Mouse (Mus musculus) adipose tissue, adult 10 weeks (tissue): Measurements from ENCODE around the gene Magea1. TPM values are rescaled to one million over a fixed set of nuclear protein-coding genes. Genes with fewer than 3 reads are reported as not detected.

Experiments used
- polyA plus RNA-seq: library from polyadenylated mRNA; stranded (reverse); fragments of 350-450 nt; fragmentation: Illumina TruSeq; extraction: RNeasy Lipid Tissue Mini Kit (QIAGEN cat#74804); gene quantifications from one replicate; pipeline ENCODE4 v1.2.3, GENCODE M21; 2014; ENCODE audit warnings: low read depth, low replicate concordance

Magea1 gene
- not detected for polyA plus RNA-seq

DNA sequence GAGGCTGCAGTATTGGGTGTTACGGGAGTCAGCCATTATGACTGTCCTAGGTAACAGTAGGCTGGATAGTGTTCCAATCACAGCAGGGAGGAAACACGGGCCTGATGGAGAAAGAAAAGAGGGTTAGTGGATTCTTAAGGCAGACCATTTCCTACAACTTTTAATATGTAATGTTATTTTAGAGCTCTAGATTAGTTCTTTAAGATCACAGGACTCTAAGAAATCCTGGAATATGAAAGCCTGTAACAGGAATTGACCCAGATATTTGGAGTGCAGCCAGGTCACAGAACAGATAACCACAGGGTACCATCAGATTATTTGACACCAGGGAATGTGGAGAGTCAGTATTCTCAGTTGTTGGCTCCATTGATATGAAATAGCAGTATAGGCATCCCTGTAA is at the start of gene Magea1:
TSS of gene Magea1 (minus strand) at position 101 of the 400 bp plus-strand sequence.

DNA sequence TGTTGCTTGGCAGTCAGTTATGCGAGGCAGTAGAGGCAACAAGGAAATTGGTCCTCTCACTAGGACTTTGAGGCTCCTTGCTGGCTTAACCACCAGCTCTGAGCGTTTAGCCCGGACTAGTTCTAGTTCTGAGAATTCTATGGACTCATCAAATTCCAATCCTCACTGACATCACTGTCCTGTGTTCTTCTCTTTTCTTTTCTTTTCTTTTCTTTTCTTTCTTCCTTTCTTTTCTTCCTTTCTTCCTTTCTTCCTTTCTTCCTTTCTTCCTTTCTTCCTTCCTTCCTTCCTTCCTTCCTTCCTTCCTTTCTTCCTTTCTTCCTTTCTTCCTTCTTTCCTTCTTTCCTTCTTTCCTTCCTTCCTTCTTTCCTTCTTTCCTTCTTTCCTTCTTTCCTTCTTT is 38.7 kb upstream of the Magea1 start, which contains the start of gene Cldn34b2:
TSS of gene Cldn34b2 (minus strand) at position 101 of the 400 bp plus-strand sequence.

DNA sequence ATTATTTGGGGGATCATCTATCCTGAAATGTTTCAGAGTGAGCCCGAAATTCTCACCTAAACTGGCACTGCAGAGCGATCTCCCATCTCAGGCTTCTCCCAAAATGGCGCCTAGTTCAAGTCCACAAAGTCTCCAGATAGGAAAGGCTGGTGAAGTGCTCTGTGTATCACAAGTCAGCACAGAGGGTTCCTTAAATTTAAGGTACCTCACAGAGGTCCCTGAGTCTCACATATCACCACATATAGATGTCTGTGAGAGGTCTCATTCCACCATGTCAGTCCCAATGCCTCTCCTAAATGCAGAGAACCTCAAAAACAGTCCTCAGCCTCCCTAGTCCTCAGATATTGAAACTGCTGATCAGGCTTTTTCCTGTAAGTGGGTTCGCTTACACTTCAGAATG is 4.0 kb upstream of the Magea1 start, which contains the start of gene Magea2:
TSS of gene Magea2 (minus strand) at position 101 of the 400 bp plus-strand sequence.

DNA sequence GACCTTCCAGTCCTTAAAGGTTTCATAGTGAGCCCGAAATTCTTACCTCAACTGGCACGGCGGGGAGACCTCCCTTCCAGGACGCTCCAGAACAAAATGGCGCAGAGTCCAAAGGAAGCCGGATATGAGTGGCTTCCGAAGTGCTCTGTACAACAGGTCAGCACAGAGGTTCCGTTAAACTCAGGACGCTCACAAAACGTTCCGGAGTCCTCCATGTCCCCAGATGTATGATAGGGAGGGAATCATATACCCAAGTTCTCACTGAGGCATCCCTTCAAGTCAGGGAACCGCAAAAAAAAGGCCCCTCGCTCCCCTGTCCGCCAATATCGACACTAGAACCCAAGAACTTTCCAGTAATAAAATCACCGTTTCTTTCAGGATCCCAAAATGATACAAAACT is 26.5 kb downstream of the Magea1 start, which contains the start of gene Magea5:
TSS of gene Magea5 (minus strand) at position 101 of the 400 bp plus-strand sequence.

Other genes with a start within 250 kb of the Magea1 start
- not detected for gene Cldn34b1, start 199.5 kb downstream of the Magea1 start, polyA plus RNA-seq
- gene Magea6, start 153.8 kb downstream of the Magea1 start, polyA plus RNA-seq, result not detected
- not detected for gene Magea3, start 140.3 kb downstream of the Magea1 start, polyA plus RNA-seq
- gene Magea8, start 93.9 kb downstream of the Magea1 start, polyA plus RNA-seq, result not detected
- not detected for gene Magea5, start 26.6 kb downstream of the Magea1 start, polyA plus RNA-seq
- not detected for gene Magea2, start 3.9 kb upstream of the Magea1 start, polyA plus RNA-seq
- not detected for gene Cldn34b2, start 38.6 kb upstream of the Magea1 start, polyA plus RNA-seq
- 513 TPM for gene Sat1, start 126.7 kb upstream of the Magea1 start, polyA plus RNA-seq
- 79.5 TPM for gene Acot9, start 172.7 kb upstream of the Magea1 start, polyA plus RNA-seq